Mouse (Mus musculus): ENCODE measurements around the gene Mrpl43. TPM values are rescaled to one million over a fixed set of nuclear protein-coding genes. Genes with fewer than 3 reads are reported as not detected.

Gene Mrpl43
- polyA plus RNA-seq, 1 experiment from 2014 or later, result 78.7 TPM

GRCm38 (mm10) chr19:45014981-45015402 lies 8.8 kb upstream of the Mrpl43 start:
- H3K27ac ChIP-seq (replicated peaks), result peak overlapping the region; percentile 97; the same call in 1 of the 2 replicates
- H3K4me1 ChIP-seq, result peaks cover 55% of the 10 kb centered on the region
- H3K9me3 ChIP-seq, result no peaks in the 10 kb centered on the region
- under 1% methylated on average over 25 of the region's 25 CpGs for WGBS
- no peak for ATAC-seq (ENCODE audit: low FRiP score, low read depth)
- H3K27me3 ChIP-seq, result peaks cover 5% of the 10 kb centered on the region; the same call in 1 of the 2 replicates
- peak overlapping the region; percentile 76 for H3K4me3 ChIP-seq
- peak overlapping the region; percentile 74 for H3K4me2 ChIP-seq (replicated peaks)
- peak overlapping the region; percentile 54; the same call in 1 of the 2 replicates for H3K9ac ChIP-seq (replicated peaks)
- H3K36me3 ChIP-seq, result peaks cover 23% of the 10 kb centered on the region

DNA sequence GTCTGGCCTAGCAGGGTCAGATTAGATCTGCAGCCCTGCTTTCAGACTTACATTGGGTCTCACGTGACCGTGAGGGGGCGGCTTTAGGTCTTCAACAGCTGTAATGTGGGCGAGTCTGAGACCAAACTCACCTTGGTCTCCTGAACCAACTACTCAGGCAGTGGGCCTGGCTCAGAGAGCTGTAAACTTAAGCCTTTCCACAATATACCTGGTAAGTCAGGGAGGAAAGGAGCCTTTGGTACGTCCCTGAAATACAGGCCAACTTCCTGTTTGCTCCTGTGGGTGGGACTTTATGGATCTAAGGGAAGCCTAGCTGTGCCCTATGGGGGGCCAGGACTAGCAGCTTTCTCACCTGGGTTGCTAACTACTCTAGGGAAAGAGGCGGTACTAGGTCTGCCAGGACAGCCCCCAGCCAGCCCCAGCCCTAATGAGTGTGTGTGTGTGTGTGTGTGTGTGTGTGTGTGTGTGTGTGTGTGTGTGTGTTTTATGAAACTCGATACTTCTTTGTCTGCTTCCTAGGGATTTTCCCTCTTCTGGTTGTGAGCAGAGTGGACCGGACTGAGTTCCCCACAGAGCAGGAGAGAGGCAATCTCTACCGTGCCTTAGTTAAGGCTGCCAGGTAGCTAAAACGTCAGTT lies 8.2 kb upstream of the Mrpl43 start, which contains the start of gene Lzts2:
Lzts2 (plus strand) TSS at position 80 of the 637 bp plus-strand sequence.
- 10% methylated on average over 10 of the region's 10 CpGs for WGBS
- no peak for ATAC-seq (ENCODE audit: low FRiP score, low read depth)
- H3K9me3 ChIP-seq, result no peaks in the 10 kb centered on the region
- peak within 1 kb of the TSS; percentile 74 for H3K4me2 ChIP-seq (replicated peaks)
- peak within 1 kb of the TSS; percentile 76 for H3K4me3 ChIP-seq
- peak within 1 kb of the TSS; percentile 97 for H3K27ac ChIP-seq (replicated peaks)
- peaks cover 50% of the 10 kb centered on the region for H3K4me1 ChIP-seq
- peaks cover 25% of the 10 kb centered on the region for H3K36me3 ChIP-seq
- peak within 1 kb of the TSS; percentile 54; the same call in 1 of the 2 replicates for H3K9ac ChIP-seq (replicated peaks)
- peaks cover 5% of the 10 kb centered on the region; the same call in 1 of the 2 replicates for H3K27me3 ChIP-seq

DNA sequence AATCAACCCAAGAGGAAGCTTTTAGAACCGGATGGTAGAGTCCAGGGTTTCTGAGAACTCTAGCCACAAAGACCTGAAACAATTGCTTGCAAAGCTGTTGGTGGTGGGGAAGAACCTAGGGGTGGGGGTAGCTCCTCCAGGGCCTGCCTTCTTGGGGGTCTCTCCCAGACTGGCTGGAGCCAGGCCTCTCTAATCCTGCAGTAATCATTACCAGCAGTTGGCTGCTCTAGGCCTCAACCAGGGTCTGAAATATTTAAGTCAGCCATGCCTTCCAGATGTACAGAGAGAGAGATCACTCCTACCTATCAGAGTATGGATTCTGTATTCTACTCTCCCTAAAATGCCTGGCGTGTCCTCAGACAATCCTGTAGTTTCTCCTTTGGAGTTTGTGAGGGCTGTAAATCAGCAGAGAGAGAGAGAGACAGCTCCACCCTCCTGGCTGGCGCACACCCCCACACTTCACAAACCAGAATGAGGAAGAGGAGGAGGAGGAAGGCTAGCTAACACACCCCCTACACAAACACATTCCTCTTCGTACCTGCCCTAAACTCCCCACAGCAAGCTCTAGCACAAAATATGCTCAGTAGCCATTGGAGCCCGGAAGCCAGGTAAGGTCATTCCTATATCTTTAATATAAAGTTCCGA lies 7.5 kb upstream of the Mrpl43 start:
- Histone ChIP-seq H3K4me1 (peaks cover 42% of the 10 kb centered on the region), H3K36me3 (peaks cover 28% of the 10 kb centered on the region), H3K9me3 (no peaks in the 10 kb centered on the region), H3K4me3 (no peak overlapping the region), H3K4me2 (replicated peaks) (no peak overlapping the region), H3K27me3 (peaks cover 5% of the 10 kb centered on the region; the same call in 1 of the 2 replicates), H3K27ac (replicated peaks) (no peak overlapping the region), H3K9ac (replicated peaks) (no peak overlapping the region)
- ATAC-seq (ENCODE audit: low FRiP score, low read depth), result no peak
- 67% methylated on average over 6 of the region's 6 CpGs for WGBS

GRCm38 (mm10) chr19:45012636-45013035 lies 6.4 kb upstream of the Mrpl43 start:
- Histone ChIP-seq H3K4me1 (peaks cover 43% of the 10 kb centered on the region), H3K9me3 (no peaks in the 10 kb centered on the region), H3K4me2 (replicated peaks) (no peak overlapping the region), H3K4me3 (no peak overlapping the region), H3K27me3 (peaks cover 5% of the 10 kb centered on the region; the same call in 1 of the 2 replicates), H3K27ac (replicated peaks) (peak overlapping the region; percentile 63), H3K9ac (replicated peaks) (no peak overlapping the region), H3K36me3 (peaks cover 34% of the 10 kb centered on the region)
- no peak for ATAC-seq (ENCODE audit: low FRiP score, low read depth)
- 37% methylated on average over 6 of the region's 6 CpGs for WGBS

GRCm38 (mm10) chr19:45012219-45012618 lies 6.0 kb upstream of the Mrpl43 start:
- peak overlapping the region; percentile 63 for H3K27ac ChIP-seq (replicated peaks)
- no peak overlapping the region for H3K9ac ChIP-seq (replicated peaks)
- H3K36me3 ChIP-seq, result peaks cover 34% of the 10 kb centered on the region
- no peak overlapping the region for H3K4me2 ChIP-seq (replicated peaks)
- H3K9me3 ChIP-seq, result no peaks in the 10 kb centered on the region
- H3K4me1 ChIP-seq, result peaks cover 45% of the 10 kb centered on the region
- H3K27me3 ChIP-seq, result peaks cover 5% of the 10 kb centered on the region; the same call in 1 of the 2 replicates
- WGBS, result 87% methylated on average over 8 of the region's 8 CpGs
- no peak for ATAC-seq (ENCODE audit: low FRiP score, low read depth)
- H3K4me3 ChIP-seq, result no peak overlapping the region

DNA sequence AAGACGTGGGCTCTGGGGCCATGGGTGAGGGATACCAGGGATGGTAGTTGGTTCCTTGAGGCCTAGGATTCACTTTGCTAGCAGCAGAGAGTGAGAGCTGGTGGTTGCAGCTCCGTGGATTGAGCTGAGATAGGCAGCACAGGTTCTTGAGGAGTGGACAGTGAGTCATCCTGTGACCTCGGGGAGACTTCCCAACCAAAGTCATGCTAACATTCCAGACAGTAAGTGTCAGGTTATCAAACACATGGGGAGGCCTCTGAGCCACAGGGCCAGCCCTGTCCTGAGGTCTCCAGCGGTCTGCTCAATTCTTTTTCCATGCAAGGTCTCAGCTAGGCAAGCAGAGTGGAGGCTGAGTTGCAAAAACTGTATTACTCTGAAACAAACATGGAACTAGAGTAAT lies 4.4 kb upstream of the Mrpl43 start:
- peaks cover 39% of the 10 kb centered on the region for H3K4me1 ChIP-seq
- no peak overlapping the region for H3K9ac ChIP-seq (replicated peaks)
- ATAC-seq (ENCODE audit: low FRiP score, low read depth), result no peak
- H3K9me3 ChIP-seq, result no peaks in the 10 kb centered on the region
- peaks cover 34% of the 10 kb centered on the region for H3K36me3 ChIP-seq
- 90% methylated on average over 4 of the region's 4 CpGs for WGBS
- H3K27me3 ChIP-seq, result peaks cover 5% of the 10 kb centered on the region; the same call in 1 of the 2 replicates
- H3K4me3 ChIP-seq, result no peak overlapping the region
- H3K27ac ChIP-seq (replicated peaks), result no peak overlapping the region
- H3K4me2 ChIP-seq (replicated peaks), result no peak overlapping the region

DNA sequence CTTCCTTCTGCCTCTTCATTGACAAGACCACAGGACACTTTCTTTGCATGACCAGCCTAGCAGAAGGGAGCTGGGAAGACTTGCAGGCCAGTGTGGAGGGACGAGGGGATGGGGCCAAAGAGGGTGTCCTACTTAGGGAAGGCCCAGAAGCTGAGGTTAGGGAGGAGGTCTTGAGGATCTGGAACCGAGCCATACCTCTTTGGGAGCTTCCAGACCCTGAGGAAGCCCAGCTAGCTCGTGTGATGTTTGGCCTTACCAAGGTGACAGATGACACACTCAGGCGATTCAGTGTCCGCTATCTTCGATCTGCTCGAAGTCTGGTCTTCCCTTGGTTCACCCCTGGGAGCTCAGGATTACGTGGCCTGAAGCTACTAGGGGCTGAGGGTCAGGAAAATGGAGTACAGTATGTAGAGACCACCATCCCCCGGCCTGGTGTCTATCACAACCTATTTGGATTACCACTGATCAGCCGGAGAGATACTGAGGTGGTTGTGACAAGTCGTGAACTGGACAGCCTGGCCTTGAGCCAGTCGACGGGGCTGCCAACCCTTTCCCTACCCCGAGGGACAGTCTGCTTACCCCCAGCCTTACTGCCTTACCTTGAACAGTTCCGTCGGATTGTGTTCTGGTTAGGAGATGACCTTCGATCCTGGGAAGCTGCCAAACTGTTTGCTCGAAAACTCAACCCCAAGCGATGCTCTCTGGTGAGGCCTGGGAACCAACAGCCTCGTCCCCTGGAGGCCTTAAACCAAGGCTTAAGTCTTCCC lies 1.4 kb upstream of the Mrpl43 start:
- H3K4me3 ChIP-seq, result peak overlapping the region; percentile 97
- peak overlapping the region; percentile 84; the same call in 1 of the 2 replicates for H3K9ac ChIP-seq (replicated peaks)
- H3K4me2 ChIP-seq (replicated peaks), result peak overlapping the region; percentile 88
- no peaks in the 10 kb centered on the region for H3K9me3 ChIP-seq
- peaks cover 27% of the 10 kb centered on the region for H3K4me1 ChIP-seq
- no peak overlapping the region for H3K27ac ChIP-seq (replicated peaks)
- H3K36me3 ChIP-seq, result peaks cover 54% of the 10 kb centered on the region
- no peak for ATAC-seq (ENCODE audit: low FRiP score, low read depth)
- 94% methylated on average over 20 of the region's 20 CpGs for WGBS
- H3K27me3 ChIP-seq, result no peaks in the 10 kb centered on the region

DNA sequence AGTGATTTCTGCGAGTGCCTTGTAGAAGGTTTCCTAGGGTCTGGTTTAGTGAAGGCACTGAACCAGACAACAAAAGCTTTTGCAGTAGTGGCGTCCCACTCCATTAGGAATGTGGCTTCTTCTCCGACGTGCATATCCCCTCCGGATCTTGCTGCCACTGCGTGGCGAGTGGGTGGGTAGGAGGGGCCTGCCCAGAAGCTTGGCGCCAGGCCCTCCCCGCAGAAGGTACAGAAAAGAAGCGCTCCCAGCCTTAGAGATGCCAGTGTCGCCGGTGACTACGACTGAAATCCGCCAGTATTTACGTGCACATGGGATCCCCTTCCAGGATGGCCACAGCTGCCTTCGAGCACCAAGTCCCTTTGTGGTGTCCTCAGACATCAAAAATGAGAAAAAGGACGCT lies 779 bp upstream of the Mrpl43 start:
- peak overlapping the region; percentile 97 for H3K4me3 ChIP-seq
- no peaks in the 10 kb centered on the region for H3K27me3 ChIP-seq
- H3K27ac ChIP-seq (replicated peaks), result peak overlapping the region; percentile 77
- peaks cover 22% of the 10 kb centered on the region for H3K4me1 ChIP-seq
- no peak for ATAC-seq (ENCODE audit: low FRiP score, low read depth)
- peaks cover 57% of the 10 kb centered on the region for H3K36me3 ChIP-seq
- WGBS, result 46% methylated on average over 17 of the region's 17 CpGs
- H3K4me2 ChIP-seq (replicated peaks), result peak overlapping the region; percentile 88
- H3K9me3 ChIP-seq, result no peaks in the 10 kb centered on the region
- H3K9ac ChIP-seq (replicated peaks), result peak overlapping the region; percentile 84

DNA sequence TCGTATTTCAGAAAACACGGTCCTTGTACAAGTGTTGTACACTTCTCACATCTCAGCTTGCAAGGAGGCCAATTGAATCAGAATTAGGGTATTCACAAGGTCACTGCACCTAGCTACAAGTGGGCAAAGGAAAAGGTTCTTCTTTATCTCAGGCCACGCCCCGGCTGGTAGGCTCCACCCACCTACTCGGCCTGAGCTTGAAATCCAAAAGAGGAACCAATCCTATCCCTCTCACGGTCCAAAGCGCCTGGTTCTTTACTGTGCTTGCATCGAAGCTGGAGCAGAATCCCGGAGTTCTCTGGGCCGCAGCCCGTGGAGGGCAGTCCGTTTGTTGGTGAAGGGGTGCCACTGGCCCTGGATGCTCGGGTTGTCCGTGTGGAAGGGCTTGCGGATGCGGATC lies 798 bp downstream of the Mrpl43 start, which contains the start of gene Twnk:
Twnk (plus strand) TSS at position 220 of the 400 bp plus-strand sequence.
- Histone ChIP-seq H3K9ac (replicated peaks) (peak within 1 kb of the TSS; percentile 84), H3K4me1 (peaks cover 22% of the 10 kb centered on the region), H3K36me3 (peaks cover 57% of the 10 kb centered on the region), H3K9me3 (no peaks in the 10 kb centered on the region), H3K4me2 (replicated peaks) (peak within 1 kb of the TSS; percentile 88), H3K27me3 (no peaks in the 10 kb centered on the region), H3K27ac (replicated peaks) (peak within 1 kb of the TSS; percentile 77), H3K4me3 (peak within 1 kb of the TSS; percentile 97)
- no peak for ATAC-seq (ENCODE audit: low FRiP score, low read depth)
- WGBS, result 9% methylated on average over 16 of the region's 16 CpGs

DNA sequence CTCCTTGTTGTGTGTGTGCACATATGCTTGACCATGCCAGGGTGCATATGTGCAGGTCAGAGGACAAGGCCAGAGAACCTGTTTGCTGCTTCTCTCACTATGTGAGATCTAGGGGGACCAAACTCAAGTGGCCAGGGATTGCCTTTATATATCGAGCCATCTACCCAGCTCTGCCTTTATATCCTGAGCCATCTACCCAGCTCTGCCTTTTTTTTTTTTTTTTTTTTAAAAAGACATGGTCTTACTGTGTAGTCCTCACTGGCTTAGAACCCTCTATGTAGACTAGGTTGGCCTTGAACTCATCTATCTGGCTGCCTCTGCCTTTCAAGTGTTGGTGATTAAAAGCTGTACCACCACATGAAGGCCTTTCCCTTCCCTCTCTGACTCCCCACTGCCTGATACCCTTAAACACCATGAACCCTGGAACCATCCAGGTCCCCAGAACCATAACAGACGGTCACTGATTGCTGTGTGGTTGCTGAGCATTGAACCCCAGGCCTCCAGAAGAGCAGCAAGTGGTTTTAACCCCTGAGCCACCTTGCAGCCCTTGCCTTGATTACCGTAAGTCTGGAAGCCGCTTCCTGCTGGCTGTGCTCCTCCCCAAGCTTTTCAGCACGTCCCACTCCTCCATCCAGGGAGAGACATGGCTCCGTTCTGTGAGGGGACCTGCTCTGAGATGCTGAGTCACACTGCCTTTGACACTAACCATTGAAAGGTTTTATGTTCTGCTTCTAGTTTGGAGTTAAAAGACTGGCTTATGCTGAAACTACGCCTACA lies 2.3 kb downstream of the Mrpl43 start:
- Histone ChIP-seq H3K36me3 (peaks cover 60% of the 10 kb centered on the region), H3K27ac (replicated peaks) (no peak overlapping the region), H3K9me3 (no peaks in the 10 kb centered on the region), H3K4me1 (peaks cover 22% of the 10 kb centered on the region), H3K4me2 (replicated peaks) (no peak overlapping the region), H3K9ac (replicated peaks) (no peak overlapping the region), H3K27me3 (no peaks in the 10 kb centered on the region), H3K4me3 (no peak overlapping the region)
- WGBS, result 86% methylated on average over 7 of the region's 7 CpGs
- ATAC-seq (ENCODE audit: low FRiP score, low read depth), result no peak

DNA sequence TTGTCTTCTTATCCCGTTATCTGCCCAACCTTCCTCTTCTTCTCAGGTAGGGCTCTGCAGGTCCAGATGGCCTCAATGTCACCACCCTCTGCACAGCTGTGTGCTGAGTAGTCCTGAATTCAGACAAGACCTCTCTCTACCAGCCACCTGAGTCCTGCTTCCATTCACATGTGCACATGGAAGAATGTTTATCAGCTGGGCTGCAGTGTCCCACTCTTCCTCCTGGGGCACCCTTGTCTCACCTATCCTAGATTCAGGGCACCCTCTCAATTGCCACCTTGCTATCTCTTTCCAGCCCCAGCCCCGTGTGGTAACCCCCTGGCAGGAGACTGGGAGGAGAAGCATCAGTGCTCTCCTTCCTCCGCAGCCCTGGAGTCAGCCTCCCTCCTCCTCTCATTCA lies 3.9 kb downstream of the Mrpl43 start:
- no peak overlapping the region for H3K4me2 ChIP-seq (replicated peaks)
- H3K4me3 ChIP-seq, result no peak overlapping the region
- H3K9ac ChIP-seq (replicated peaks), result no peak overlapping the region
- H3K27ac ChIP-seq (replicated peaks), result no peak overlapping the region
- H3K36me3 ChIP-seq, result peaks cover 69% of the 10 kb centered on the region
- peaks cover 17% of the 10 kb centered on the region for H3K4me1 ChIP-seq
- WGBS, result 64% methylated on average over 3 of the region's 3 CpGs
- ATAC-seq (ENCODE audit: low FRiP score, low read depth), result no peak
- H3K9me3 ChIP-seq, result no peaks in the 10 kb centered on the region
- no peaks in the 10 kb centered on the region for H3K27me3 ChIP-seq

Measured in midbrain, embryonic 12.5 days (tissue).